15 mouse cellular contexts compared by ENCODE assay signal in genomic region chr15:40020097-40020496, GRCm38 (mm10).
"Had no signal": no experiment of that assay in that cellular context is flagged by ENCODE, and none has a peak within 500 bp of the region (broad histone marks: within the 10 kb centered on the region; RNA-seq: fewer than 3 reads in every experiment).

No protein-coding gene starts in this region.

- H3K27me3 ChIP-seq: kidney, embryonic 15.5 days; liver, embryonic 15.5 days; megakaryocyte, embryonic 14.5 days; midbrain, embryonic 15.5 days; neural tube, embryonic 12.5 days had no signal

- H3K9me3 ChIP-seq: kidney, embryonic 15.5 days; limb, embryonic 13.5 days; liver, embryonic 15.5 days; megakaryocyte, embryonic 14.5 days; midbrain, embryonic 15.5 days; neural tube, embryonic 12.5 days had no signal

- H3K27ac ChIP-seq: kidney, embryonic 15.5 days; limb, embryonic 13.5 days; liver, embryonic 15.5 days; midbrain, embryonic 15.5 days; neural tube, embryonic 12.5 days had no signal

- H3K4me2 ChIP-seq: kidney, embryonic 15.5 days; limb, embryonic 13.5 days; liver, embryonic 11.5 days; liver, embryonic 15.5 days; midbrain, embryonic 11.5 days; midbrain, embryonic 15.5 days; neural tube, embryonic 12.5 days had no signal

- ATAC-seq: lung, postnatal 0 days; midbrain, embryonic 15.5 days had no signal

- H3K4me1 ChIP-seq: liver, embryonic 15.5 days; midbrain, embryonic 15.5 days; neural tube, embryonic 12.5 days had no signal

- H3K9ac ChIP-seq: kidney, embryonic 15.5 days; limb, embryonic 13.5 days; liver, embryonic 15.5 days; midbrain, embryonic 15.5 days; neural tube, embryonic 12.5 days had no signal

- H3K4me3 ChIP-seq: kidney, embryonic 15.5 days; limb, embryonic 13.5 days; liver, embryonic 15.5 days; megakaryocyte, embryonic 14.5 days; midbrain, embryonic 15.5 days; neural tube, embryonic 12.5 days had no signal

- DNase-seq: kidney, adult 2 months; kidney, postnatal 14 days; layer of hippocampus, postnatal 36 days; lung, adult 2 months; thymus, adult 18-20 months; thymus, postnatal 14 days had no signal

- H3K36me3 ChIP-seq: kidney, embryonic 15.5 days; limb, embryonic 13.5 days; liver, embryonic 15.5 days; midbrain, embryonic 15.5 days; neural tube, embryonic 12.5 days had no signal
